Mouse (Mus musculus): ENCODE measurements around the gene Cbwd1.
"Not testable (repeated sequence)": the region's sequence is repeated elsewhere in the genome, so short reads cannot be mapped to it uniquely, and the experiment has no call there.

The Cbwd1 gene

DNA sequence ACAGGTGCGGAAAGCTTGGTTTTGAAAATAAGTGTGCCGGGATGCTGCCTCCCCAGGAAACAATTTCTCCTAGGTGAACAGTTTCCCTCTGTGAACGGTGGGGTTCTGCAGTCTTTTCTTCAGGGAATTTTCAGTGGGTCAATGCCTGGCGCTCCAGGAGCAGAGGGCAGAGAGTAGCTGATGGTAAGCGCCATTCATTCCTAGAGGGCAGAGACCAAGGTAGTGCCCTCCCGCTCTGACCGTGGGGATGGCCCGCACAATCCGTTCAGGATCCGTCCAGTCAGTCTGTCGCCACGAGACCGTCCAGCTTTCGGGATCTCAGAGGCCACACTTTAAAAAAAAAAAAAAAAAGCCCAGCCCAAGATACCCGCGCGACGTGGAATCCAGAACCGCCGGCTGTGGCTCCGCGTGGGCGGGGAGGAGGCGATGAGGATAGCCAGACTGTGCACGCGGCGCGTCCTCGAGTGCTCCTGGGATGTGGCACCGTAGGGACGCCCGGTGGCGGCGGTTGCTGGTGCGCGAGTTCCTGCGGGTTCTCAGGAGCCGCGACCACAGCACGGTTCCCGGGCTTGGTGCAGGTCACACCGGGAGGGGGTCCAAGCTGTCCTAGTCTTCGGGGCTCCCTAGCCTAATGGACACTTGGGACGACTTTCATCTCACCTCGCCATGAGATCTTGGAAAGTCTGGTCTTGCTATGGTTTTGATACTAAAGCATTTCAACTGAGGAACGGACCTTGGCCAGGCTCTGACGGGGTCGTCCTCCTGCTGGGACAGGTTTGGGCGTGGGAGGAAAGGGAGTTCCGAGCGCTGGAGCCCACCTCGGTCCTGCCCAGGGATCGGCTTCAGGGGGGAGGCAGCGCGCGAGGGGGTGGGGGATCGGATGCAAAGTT, 64.2 kb downstream of the Cbwd1 start:
- no peak for DNase-seq (ENCODE audit: low spot score)

DNA sequence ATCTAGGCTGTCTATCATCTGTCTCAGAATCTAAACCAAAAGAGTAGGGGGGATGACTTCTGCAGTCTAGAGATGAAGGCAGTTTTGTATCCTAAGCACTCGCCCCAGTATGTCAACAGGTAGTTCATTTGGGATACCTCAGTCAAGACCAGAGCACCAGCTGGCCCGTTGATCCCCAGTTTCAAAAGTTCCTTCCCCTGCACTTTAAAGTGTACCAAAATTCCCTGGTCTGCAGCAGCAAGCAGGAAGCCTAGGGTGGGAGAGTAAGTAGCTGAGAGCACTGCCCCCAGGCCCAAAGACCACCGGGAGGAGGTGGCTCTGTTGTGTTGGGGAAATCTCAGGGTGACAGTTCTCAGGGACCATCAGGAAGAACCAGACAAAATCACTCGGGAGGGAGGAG, 64.9 kb downstream of the Cbwd1 start:
- DNase-seq (ENCODE audit: low spot score): no peak

DNA sequence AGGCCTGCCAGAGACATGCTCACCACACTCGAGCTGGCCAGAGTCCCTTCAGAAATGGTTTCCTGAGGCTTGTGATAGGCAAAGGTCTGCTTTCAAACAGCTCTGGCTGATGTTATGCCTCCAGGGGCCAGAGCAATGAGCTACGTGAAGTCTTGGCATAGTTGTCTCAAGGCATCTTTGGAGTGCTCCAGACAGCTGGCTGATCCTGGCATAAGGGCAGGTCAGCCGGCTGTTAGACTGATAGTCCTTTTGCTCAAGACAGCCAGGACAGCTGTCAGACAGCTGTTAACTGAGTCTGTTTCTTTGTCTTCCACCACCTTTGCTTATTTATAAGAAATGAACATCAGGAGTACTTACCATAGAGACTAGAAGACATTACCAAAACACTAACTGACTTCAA, 74.5 kb downstream of the Cbwd1 start:
- no peak for DNase-seq (ENCODE audit: low spot score)

DNA sequence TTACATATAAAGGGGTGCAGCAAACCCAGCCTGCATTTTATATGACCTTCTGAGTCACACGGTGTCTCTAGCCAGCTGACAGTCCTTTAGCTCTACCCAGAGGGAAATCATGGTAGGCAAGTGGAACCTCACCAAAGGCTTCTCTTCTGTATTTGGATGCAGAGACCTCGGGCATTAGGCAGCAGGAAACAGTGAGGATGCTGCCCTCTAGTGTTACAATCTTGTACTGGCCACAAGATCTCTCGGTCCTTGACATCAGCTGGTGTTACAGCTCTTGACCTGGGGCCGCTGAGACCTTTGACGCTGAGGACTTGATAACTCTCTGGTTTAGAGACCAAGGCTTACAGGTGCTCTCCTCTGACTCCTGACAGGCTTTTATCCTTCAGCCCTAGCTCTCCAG, 75.9 kb downstream of the Cbwd1 start:
- peak; percentile 6 for DNase-seq (ENCODE audit: low spot score)

DNA sequence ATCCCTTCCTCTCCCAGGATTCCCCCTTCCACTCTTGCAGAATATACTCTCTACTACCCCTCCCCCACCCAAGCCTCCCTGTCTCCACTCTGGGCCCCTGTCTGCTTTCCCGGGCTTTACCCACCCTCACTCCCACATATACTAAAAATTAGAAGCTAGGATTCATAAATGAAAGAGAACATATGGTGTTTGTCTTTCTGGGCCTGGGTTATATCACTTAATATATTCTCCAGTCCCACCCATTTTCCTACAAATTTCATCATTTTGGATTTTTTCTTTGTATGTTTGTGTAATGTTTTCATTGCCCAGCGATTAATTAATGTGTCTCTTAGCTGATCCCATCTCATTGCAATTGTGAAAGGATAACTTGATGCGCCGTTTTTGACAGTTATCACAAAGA, 80.2 kb downstream of the Cbwd1 start:
- no peak for DNase-seq (ENCODE audit: low spot score)

DNA sequence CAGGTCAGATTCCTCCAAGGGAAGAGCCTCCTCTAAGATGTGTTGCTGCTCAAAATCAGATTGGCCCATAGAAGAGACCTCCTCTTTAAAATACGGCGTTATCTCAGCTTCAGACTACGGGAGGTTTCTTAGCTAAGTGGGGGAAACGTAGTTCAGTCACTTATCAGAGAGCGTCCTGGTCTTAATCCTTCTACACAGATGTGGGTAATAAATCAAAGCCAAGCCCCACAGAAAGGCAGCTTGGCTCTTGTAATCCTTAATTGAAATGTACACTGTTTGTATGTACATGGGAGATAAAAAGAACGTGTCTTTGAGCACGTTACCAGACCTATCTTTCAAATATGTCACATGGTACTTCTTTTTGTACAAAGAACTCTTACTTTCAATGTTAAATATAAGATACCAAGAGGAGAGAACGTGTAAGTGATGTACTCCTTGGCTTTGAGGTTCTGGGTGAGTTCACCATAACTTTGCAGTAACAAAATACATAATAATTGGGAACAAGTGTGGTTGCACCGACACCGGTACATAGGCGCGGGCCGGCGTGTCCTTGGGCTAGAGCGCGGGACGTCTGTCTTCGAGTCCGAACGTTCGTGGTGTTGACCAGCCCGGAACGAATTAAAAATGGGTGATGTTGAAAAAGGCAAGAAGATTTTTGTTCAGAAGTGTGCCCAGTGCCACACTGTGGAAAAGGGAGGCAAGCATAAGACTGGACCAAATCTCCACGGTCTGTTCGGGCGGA, 86.1 kb downstream of the Cbwd1 start, which contains the start of gene Gm10053:
Gene Gm10053, plus strand, starts transcription at position 558 of the 742 bp plus-strand sequence.
- not testable (repeated sequence) for DNase-seq (ENCODE audit: low spot score)

DNA sequence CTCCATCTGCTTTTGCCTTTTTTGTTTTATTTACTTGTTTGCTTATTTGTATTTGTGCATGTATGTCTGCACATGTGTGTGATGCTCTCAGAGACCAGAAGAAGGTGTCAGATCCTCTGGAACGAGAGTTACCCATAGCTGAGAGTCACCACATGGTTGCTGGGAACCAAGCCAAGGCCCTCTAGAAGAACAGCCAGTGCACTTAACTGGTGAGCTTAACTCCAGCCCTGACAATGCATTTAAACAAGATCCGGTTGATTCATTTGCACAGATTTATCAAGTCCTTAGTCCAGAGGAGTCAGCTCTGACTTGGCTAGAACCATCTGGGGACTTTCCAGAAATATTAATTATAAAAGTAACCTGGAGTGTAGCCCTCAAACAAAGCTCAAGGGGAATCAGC, 87.5 kb downstream of the Cbwd1 start:
- DNase-seq (ENCODE audit: low spot score): no peak

DNA sequence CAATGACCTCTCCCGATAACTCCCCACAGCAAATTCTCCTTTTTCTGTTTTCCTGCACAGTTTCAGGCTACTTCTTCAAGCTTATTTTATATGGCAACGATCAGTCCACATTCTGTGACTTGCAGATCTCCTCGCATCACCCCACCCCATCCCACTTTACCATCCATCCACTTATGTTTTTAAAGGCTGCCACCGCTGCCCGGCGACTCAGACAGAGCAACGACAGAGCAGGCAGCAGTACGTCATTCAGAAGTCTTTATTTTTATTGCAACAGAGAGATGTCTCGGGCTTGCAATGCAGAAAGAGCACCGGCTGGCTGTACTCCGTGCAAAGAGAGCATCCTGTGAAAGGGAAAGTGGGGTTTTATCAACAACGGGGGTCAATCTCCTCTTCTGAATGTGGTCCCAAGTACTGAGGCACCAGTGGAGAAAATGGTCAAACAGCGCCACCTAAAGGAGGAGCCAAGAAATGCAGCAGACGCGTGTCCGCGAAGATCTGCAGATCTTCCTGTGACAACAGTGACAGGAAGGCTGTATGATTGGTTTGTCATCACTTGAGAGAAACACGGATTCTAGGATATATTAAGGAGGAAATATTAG, 90.3 kb downstream of the Cbwd1 start:
- peak; percentile 36 for DNase-seq (ENCODE audit: low spot score)

All from spleen, adult 12 weeks (tissue).